Mouse (Mus musculus) cerebellum, postnatal 25 days (tissue): ENCODE measurements at regions not wholly inside any gene's neighbourhood (a gene's known extent, or its start where the extent isn't known, plus 50 kb on each side); places are given as distances from the start of the nearest gene placed in this dataset.
"Not testable (repeated sequence)": the region's sequence is repeated elsewhere in the genome, so short reads cannot be mapped to it uniquely, and the experiment has no call there.

Experiments used
- DNase-seq, 2 experiments: peaks; one replicate each; pipeline ENCODE4 v3.0.0; 2021; ENCODE audit warnings: mixed read lengths in 2 of 2

GRCm38 (mm10) chrX:103532620-103533199 lies 97.7 kb upstream of the Zcchc13 start:
- peak; percentile 9 to 25 for DNase-seq

- DNase-seq: peak in 1 of 2 experiments; percentile 7
Measured at GRCm38 (mm10) chrX:103533306-103533705, 97.1 kb upstream of the Zcchc13 start.

DNA sequence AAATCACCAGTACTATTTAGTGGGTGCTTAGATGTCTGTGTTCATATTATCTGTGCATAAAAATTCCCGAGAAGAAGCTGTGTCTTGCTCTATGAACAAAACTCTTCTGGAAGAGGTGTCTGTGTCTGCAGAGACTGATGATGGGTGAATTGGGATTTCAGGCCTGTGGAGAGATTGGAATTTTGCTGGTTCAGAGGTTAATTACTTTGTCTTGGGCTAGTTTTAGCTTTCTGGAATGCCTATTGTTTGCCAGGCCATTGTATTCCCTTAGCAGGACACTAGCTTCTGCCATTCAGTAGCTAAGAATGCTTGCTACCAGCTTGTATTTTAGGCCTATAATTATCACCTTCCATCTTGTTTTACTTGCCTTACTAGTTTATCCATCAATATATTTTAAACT lies 96.6 kb upstream of the Zcchc13 start:
- no peak for DNase-seq

- DNase-seq: no peak
Measured at GRCm38 (mm10) chrX:103546490-103547202, 83.7 kb upstream of the Zcchc13 start.

GRCm38 (mm10) chrX:103551304-103551703 lies 79.1 kb upstream of the Zcchc13 start:
- peak in 1 of 2 experiments; percentile 36 for DNase-seq

DNA sequence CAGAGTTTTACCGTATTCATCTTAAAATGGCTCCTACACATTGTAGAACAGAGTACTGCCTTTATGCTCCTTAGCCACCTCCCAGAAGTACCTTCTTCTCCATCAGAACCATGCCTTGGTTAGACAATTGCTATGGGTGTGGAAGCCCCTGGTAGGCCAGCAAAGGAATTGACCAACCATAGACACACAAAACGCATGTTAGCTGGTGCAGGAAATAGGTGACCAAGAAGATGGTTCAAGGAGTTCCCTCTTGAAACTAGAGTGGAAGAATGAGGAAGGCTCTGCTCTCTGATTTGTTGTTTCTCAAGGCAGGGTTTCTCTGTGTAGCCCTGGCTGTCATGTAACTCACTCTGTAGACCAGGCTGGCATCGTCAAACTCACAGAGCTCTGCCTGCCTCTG lies 77.2 kb upstream of the Zcchc13 start:
- no peak for DNase-seq

GRCm38 (mm10) chrX:103553605-103554004 lies 76.8 kb upstream of the Zcchc13 start:
- DNase-seq: no peak

- not testable (repeated sequence) for DNase-seq
Measured at GRCm38 (mm10) chrX:103555041-103555986, 75.1 kb upstream of the Zcchc13 start.

DNA sequence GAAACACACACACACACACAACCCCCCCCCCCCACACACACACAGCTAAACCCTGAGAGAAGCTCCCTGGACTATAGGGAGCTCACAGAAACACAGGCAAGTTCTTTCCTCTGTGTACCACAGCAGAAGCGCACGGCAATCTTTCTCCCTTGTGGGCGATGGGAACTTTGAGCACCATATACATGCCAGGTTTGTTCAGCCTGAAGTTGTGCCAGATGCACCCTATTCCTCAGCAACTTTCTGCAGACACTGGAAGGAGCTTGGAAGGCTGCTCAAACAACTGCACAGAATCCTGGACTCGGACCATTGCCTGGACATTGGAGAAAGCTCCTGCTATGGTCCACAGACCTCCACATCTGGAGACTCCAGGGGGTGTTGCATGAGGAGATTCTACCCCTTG lies 74.3 kb upstream of the Zcchc13 start:
- no peak for DNase-seq

GRCm38 (mm10) chrX:103556681-103557490 lies 73.5 kb upstream of the Zcchc13 start:
- DNase-seq: no peak

- peak in 1 of 2 experiments; percentile 24 for DNase-seq
Measured at GRCm38 (mm10) chrX:103557496-103557895, 72.9 kb upstream of the Zcchc13 start.

DNA sequence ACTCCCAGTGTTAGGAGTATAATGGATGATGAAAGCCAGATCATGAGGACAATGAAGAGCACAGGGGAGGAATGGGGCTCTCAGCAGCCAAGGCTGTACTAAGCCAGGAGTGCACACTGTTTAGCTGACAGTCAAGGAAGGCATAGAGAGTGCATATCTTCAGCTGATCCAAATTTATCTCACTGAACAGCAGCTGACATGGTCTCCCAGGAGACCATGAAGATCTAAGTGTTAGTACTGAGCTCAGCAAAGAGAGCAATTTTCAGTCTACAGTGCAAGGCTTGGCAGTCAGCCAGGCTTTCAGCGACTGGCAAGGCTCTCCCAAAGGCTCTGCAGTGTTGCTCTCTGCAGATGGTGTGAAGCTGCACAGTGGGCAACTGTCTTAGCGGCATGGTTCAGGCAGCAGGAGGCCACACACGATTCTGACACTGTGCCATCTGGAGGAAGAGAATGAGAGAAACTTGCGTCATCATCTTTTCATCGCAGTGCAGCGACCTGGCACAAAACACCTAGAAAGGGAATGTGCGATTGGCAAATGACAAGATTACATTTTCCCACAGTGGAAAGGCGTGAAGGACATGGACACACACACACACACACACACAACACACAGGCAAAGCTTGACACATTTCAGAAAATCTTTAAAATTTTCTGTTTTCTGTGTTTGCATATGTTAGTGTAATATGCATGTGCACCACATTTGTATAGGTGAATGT lies 66.7 kb upstream of the Zcchc13 start:
- DNase-seq: peak; percentile 83 to 86

- no peak for DNase-seq
Measured at GRCm38 (mm10) chrX:103573344-103573743, 57.0 kb upstream of the Zcchc13 start.

DNA sequence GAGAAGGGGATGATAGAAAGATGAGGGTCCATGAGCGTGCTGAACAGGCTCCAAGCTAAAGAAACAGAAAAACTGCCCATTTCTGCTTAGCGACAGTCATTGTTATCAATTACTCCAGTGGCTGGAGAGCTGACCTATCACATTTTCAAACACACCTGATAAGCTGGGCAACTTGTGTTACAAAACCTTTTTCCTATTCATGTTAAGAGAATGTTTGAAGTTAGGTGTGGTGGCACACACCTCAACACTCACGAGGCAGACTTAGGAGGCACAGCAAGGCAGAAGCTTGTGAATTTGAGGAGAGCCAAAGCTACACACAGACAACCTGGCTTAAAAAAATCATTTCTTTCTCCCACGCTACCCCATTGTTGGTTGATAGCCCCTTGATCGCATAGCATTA lies 50.9 kb upstream of the Zcchc13 start:
- no peak for DNase-seq
